Mouse (Mus musculus): ENCODE measurements around the gene Dmrtc1c1.
"Not testable (repeated sequence)": the region's sequence is repeated elsewhere in the genome, so short reads cannot be mapped to it uniquely, and the experiment has no call there.

Gene Dmrtc1c1

GRCm38 (mm10) chrX:102802663-102803062, at the start of gene Dmrtc1c1:
Dmrtc1c1 (plus strand) TSS chrX:102802963.
- not testable (repeated sequence) for DNase-seq (ENCODE audit: low spot score in 2 of 2)

- DNase-seq (ENCODE audit: low spot score in 2 of 2), result no peak
These were observed 36.9 kb upstream of the Dmrtc1c1 start for GRCm38 (mm10) chrX:102765878-102766277.

GRCm38 (mm10) chrX:102812311-102812710, 9.5 kb downstream of the Dmrtc1c1 start:
- no peak for DNase-seq (ENCODE audit: low spot score in 2 of 2)

- DNase-seq (ENCODE audit: low spot score in 2 of 2), result not testable (repeated sequence)
These were observed 51.8 kb downstream of the Dmrtc1c1 start, which contains the start of gene Dmrtc1c2 for GRCm38 (mm10) chrX:102854516-102854915. Dmrtc1c2 (minus strand) TSS chrX:102854616.

All from urinary bladder, postnatal 4 days (tissue).